Mouse (Mus musculus): ENCODE data around the gene Cd9. TPM values are rescaled to one million over a fixed set of nuclear protein-coding genes. Genes with fewer than 3 reads are reported as not detected.

Cd9 gene
- total RNA-seq, 2 experiments from 2014 or later = 39.6 to 40.7 TPM

DNA sequence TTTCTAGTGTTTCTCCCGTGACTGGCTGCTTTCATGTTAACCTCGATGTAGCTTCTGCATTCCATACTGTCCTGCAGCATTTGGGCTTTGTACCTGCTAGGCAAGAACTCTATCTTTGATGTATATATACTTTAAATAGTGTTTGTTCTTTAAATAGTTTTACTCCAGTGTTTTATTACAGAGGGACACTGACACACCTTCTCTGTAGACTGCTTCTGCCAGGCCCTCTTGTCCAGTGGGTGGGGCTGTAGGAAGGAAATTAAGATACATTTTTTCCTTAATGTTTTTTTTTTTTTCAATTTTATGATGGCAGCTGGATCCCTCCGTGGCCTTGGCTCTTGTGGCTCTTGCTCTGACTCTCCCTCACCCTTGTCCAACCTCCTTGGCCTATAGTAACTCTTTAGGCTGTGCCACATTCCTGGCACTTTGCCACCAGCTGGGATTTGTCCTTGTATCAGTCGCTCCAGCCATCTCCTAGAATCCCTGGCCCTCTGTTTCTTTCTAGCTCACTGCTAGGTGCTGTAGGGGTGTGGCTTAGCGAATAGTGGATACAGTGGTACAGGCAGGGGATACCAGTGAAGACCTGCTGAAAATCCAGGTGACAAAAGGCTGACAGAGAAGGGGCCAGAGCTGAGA is 27.1 kb upstream of the Cd9 start:
- DNase-seq (ENCODE audit: extremely low spot score in 1 of 2, low spot score in 2 of 2) = no peak
- no peak overlapping the region for H3K27ac ChIP-seq
- no peak overlapping the region for H3K4me3 ChIP-seq
- no peak for TF ChIP-seq CTCF (IDR thresholded peaks at IDR 0.05)
- intact Hi-C loops (cut with DNase I) = loop anchor here (10.0 kb wide), 1 partner anchor 1883 kb away; no protein-coding TSS in a partner anchor

DNA sequence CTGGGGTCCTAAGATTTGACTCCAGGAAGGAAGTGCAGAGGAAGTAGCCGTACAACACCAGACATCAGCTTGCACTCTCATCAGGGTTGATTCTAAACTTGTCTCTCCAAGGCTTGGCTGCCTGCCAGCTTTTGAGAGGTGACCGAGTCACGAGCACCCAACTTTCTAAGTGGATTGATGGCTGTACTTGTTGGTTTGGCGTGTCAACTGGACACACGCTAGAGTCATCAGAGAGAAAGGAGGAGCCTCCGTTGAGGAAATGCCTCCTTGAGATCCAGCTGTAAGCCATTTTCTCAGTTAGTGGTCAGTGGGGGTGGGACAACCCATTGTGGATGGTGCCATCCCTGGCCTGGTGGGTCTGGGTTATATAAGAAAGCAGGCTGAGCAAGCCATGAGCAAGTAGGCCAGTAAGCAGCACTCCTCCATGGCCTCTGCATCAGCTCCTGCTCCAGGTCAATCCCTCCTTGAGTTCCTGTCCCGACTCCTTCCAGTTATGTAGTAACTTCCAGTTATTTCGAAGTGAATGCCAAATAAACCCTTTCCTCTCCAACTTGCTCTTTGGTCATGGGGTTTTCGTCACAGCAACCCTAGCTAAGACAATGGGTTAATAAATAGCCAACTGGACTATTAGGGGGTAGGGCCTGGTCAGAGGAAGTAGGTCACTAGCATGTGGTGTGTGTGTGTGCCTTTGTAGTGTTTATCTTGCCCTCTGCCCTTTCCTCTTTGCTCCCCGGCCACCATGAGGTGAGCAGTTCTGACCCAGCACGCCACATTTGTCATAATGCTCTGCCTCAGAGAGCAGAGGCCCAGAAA is 21.1 kb upstream of the Cd9 start:
- H3K4me3 ChIP-seq = no peak overlapping the region
- TF ChIP-seq CTCF (IDR thresholded peaks at IDR 0.05) = no peak
- DNase-seq (ENCODE audit: extremely low spot score in 1 of 2, low spot score in 2 of 2) = no peak
- H3K27ac ChIP-seq = no peak overlapping the region
- intact Hi-C loops (cut with DNase I) = loop anchor here (2.0 kb wide), 1 partner anchor 255 kb away; no protein-coding TSS in a partner anchor

DNA sequence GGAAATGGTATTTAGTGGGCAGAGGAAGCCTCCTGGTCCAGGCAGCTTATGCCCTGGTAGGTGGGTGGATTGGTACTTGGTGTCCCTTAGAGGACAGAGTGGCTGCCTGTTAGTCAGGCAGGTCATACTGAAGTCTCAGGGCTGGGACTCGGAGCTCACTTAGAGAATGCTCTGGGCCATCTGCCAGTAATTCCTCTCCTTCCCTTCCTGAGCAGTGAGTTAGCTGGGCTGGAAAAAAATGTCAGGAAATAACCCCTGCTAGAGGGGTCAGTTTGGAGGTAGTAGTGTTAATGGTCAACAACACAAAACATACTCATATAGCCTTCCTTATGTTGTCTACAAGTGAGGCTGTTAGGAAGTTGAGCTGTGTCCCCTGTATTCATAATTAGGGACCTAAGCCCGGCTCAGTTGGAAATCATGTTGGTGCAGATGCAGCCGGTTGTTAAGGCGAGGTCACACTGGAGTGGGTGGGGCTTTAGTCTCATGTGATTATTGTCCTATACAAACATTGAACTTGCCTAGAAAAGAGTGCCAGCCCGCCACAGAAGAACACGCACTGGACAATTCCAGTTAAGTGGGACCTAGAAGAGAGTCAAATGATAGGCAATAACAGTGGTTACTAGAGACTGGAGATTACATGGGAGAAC is 18.5 kb upstream of the Cd9 start:
- intact Hi-C loops (cut with DNase I) = no loop called here
- no peak overlapping the region for H3K4me3 ChIP-seq
- H3K27ac ChIP-seq = no peak overlapping the region
- no peak for TF ChIP-seq CTCF (IDR thresholded peaks at IDR 0.05)
- DNase-seq (ENCODE audit: extremely low spot score in 1 of 2, low spot score in 2 of 2) = no peak

DNA sequence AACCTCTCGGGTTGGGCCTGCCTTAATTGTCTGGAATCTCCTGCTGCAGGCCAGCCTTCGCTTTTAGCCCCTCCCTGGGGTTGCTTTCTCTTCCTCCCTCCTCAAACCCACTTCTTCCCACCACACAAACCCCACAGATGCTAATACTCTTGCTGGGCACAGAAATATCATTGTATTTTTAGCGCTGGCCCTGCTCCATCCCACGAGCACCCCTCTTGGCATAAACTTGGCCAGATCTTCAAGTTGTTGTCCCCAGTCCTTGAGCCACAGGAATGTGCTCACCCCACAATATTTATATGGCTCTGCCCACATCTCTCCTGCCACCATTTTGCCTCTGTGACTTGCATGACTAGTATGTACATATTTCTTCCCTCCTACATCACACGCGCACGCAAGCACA is 16.6 kb upstream of the Cd9 start:
- intact Hi-C loops (cut with DNase I) = no loop called here
- no peak for DNase-seq (ENCODE audit: extremely low spot score in 1 of 2, low spot score in 2 of 2)
- H3K27ac ChIP-seq = no peak overlapping the region
- TF ChIP-seq CTCF (IDR thresholded peaks at IDR 0.05) = no peak
- no peak overlapping the region for H3K4me3 ChIP-seq

DNA sequence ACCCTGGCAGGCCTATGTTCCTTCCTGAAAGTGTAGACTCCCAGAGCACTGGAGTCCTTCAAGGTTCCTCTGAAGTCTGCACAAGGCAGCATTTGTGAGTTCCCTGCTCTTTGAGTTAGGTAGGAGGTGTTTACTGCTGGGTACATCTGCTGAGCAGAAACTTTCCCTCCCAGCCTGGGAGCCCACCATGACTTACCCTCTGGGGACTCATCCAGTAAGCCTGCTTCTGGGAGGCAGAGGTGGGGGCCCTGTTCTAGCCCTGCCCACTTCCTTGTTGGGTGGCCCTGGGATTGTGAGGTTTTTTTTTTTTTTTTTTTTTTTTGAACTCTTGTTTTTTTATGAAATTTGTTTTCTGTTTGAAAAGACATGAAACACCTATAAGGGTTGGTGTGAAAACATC is 16.1 kb upstream of the Cd9 start:
- no peak for DNase-seq (ENCODE audit: extremely low spot score in 1 of 2, low spot score in 2 of 2)
- Histone ChIP-seq H3K27ac (no peak overlapping the region), H3K4me3 (no peak overlapping the region)
- TF ChIP-seq CTCF (IDR thresholded peaks at IDR 0.05) = no peak
- intact Hi-C loops (cut with DNase I) = no loop called here

DNA sequence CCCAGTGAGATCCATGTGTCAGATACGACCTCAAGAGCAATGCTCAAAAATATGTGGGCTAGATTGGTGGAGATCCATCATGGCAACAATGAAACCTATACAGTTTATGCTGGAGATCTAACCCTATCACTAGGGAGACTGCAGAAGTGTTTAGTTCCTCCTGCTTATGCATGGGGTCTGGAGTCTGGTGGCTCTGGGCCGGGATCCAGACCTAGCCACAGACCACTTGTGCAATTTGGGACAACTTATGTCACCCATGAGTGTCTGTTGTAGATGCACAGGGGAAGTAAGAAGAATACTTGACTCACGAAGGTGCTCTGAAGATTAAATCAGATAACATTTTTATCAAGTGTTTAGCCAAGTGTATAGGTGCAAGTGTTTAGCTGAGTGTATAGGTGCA is 15.2 kb upstream of the Cd9 start:
- no peak overlapping the region for H3K27ac ChIP-seq
- no peak for DNase-seq (ENCODE audit: extremely low spot score in 1 of 2, low spot score in 2 of 2)
- no peak overlapping the region for H3K4me3 ChIP-seq
- intact Hi-C loops (cut with DNase I) = no loop called here
- no peak for TF ChIP-seq CTCF (IDR thresholded peaks at IDR 0.05)

DNA sequence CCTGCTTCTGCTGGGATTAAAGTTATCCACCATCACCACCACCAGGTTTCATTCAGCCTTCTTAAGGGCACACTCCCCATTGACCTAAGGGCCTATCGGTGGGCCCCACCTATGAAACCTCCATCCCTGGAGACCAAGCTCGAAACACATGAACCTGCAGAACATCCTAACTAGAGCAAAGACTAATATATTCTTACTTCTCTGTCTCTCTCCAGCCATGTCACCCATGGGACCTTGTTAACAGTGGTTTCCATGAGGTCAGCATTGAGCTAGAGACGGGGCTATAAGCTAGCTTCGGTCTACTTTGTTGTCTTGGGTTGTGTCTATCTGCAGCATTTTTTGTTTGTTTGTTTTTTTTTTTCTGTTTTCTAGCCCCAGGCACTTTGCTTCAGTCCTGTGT is 11.8 kb upstream of the Cd9 start:
- DNase-seq (ENCODE audit: extremely low spot score in 1 of 2, low spot score in 2 of 2) = no peak
- intact Hi-C loops (cut with DNase I) = no loop called here
- Histone ChIP-seq H3K27ac (no peak overlapping the region), H3K4me3 (no peak overlapping the region)
- TF ChIP-seq CTCF (IDR thresholded peaks at IDR 0.05) = no peak

DNA sequence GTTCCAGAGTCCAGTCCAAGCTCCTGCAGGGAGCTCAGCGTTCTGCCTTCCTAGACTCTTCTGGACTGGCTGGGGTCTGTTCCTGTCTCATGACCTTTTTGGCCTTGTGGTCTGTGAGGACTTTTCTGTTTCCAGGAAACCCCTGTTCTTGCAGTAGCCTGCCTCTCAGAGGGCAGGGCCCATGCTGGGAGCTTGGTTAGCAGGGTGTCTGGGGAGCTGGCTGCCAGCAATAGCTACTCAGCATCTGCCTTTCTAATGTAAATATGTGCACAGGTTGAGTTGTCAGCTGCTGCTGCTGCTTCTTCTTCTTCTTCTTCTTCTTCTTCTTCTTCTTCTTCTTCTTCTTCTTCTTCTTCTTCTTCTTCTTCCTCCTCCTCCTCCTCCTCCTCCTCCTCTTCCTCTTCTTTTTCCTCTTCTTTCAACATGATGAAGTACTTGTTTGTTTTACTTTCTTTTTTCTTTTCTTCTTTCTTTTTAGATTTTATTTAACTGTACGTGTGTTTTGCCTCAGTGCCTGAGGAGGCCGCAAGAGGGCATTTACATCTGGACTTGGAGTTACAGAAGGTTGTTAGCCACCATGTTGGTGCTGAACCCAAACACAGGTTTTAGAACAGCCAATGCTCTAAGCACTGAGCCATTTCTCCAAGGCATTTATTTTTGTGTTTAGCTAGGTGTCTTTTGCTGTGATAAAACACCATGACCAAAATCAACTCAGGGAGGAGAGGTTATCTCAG is 10.2 kb upstream of the Cd9 start:
- H3K4me3 ChIP-seq = no peak overlapping the region
- H3K27ac ChIP-seq = no peak overlapping the region
- intact Hi-C loops (cut with DNase I) = no loop called here
- DNase-seq (ENCODE audit: extremely low spot score in 1 of 2, low spot score in 2 of 2) = no peak
- TF ChIP-seq CTCF (IDR thresholded peaks at IDR 0.05) = no peak

DNA sequence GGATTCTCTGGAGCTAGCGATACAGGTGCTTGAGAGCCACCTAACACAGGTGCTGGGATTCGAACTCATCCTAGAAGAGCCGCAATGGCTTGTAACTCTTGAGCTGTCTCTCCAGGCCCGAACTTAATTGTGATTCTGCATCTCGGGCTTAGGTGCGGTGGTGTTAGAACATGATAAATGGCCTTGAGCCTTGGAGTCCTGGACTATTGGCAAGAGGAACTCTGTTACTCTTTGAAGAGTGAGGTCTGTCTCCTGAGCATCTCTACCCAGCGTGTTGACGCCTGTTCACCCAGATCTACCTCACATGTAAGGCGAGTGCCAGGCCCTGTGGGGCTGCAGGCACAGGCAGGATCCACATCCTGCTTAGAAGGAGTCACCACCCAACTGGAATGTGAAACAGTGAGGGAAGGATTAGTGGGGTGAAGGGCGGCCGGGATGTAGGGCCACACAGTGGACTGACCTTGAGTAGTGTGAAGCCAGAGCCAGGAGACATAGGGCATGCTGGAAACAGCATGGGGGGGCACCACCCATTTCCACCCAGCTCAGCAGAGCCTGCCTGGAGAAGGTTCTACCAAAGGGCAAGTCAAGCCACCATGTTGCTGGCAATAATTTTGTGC is 8.7 kb upstream of the Cd9 start:
- H3K4me3 ChIP-seq = no peak overlapping the region
- no peak for DNase-seq (ENCODE audit: extremely low spot score in 1 of 2, low spot score in 2 of 2)
- intact Hi-C loops (cut with DNase I) = no loop called here
- no peak overlapping the region for H3K27ac ChIP-seq
- TF ChIP-seq CTCF (IDR thresholded peaks at IDR 0.05) = no peak

DNA sequence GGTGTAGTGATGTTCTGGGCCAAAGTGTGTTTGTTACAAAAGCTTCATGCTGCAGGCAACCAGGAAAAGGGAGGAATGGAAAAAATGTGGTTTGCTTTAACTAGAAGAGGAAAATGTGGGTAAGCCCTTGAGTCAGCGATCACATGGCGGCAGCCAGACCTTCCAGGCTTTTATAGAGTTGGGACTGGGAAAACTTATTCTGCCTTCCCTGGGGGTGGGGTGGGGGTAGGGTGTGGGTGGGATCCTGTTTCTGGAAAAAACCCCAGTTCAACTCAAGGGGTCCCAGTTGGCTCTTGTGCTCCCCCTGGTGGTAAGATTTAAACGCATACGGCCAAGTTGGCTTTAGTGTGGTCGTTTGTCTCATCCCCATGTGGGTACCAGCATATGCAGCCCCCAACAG is 3.5 kb upstream of the Cd9 start:
- Histone ChIP-seq H3K27ac (no peak overlapping the region), H3K4me3 (no peak overlapping the region)
- peak; percentile 63 for TF ChIP-seq CTCF (IDR thresholded peaks at IDR 0.05)
- DNase-seq (ENCODE audit: extremely low spot score in 1 of 2, low spot score in 2 of 2) = no peak
- intact Hi-C loops (cut with DNase I) = loop anchor here (1.0 to 2.0 kb wide), 3 partner anchors 72 to 105 kb away; no protein-coding TSS in a partner anchor

DNA sequence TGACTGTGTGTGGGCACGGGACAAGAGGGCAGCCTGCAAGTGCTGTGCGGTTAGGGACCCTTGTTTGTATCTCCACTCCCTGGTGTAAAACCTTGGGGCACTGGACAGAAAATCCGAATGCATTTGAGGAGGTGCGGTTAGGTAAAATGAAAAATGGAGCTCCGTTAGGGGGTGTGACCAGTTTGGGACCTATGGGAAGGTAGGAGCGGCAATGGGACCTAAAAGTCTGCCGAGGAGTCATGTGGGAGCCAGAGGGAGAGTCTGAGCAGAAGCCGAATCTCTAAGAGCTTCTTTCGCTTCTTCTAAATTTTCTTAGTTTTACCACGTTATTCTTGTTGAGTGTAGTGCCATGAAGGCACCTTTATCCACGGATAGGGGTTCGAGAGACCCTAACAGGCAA is 1.8 kb upstream of the Cd9 start:
- no peak for TF ChIP-seq CTCF (IDR thresholded peaks at IDR 0.05)
- intact Hi-C loops (cut with DNase I) = no loop called here
- DNase-seq (ENCODE audit: extremely low spot score in 1 of 2, low spot score in 2 of 2) = no peak
- no peak overlapping the region for H3K4me3 ChIP-seq
- H3K27ac ChIP-seq = no peak overlapping the region
